Mouse (Mus musculus) spleen, adult 2 months (tissue): Measurements from ENCODE around the gene Rxfp4.

Experiments used
- CTCF ChIP-seq: fragments of 200-500 bp; IDR thresholded peaks from 2 replicates; pipeline ENCODE4 v1.5.1; 2011; ENCODE audit warnings: mild to moderate bottlenecking, inconsistent platforms; ENCODE audit not compliant: insufficient read depth, insufficient read length, insufficient replicate concordance; ENCODE audit errors: extremely low read depth
- POLR2A ChIP-seq: fragments of 200-500 bp; IDR thresholded peaks from 2 replicates; pipeline ENCODE4 v1.6.1; 2011; ENCODE audit warnings: low read depth, low read length, inconsistent platforms

GRCm38 (mm10) chr3:88655619-88656018, 2.7 kb upstream of the Rxfp4 start:
- TF ChIP-seq CTCF, result no peak
- TF ChIP-seq POLR2A, result no peak
